Mouse (Mus musculus) megakaryocyte, embryonic 14.5 days (primary cell): ENCODE results near the gene Nf2. TPM values are rescaled to one million over a fixed set of nuclear protein-coding genes. Genes with fewer than 3 reads are reported as not detected.
"Not testable (repeated sequence)": the region's sequence is repeated elsewhere in the genome, so short reads cannot be mapped to it uniquely, and the experiment has no call there.

Source experiments
- H3K27me3 ChIP-seq: replicated peaks from 2 replicates; pipeline ENCODE3; 2012; ENCODE audit warnings: inconsistent platforms
- H3K36me3 ChIP-seq: replicated peaks from 2 replicates; pipeline ENCODE3; 2012; ENCODE audit warnings: low read length, inconsistent platforms, mixed read lengths
- H3K4me1 ChIP-seq: 2 replicates; pipeline ENCODE4 v1.6.1; 2012; ENCODE audit warnings: inconsistent platforms
- H3K4me3 ChIP-seq: replicated peaks from 2 replicates; pipeline ENCODE3; 2012; ENCODE audit warnings: moderate library complexity, mild to moderate bottlenecking, inconsistent platforms
- H3K9me3 ChIP-seq: 2 replicates; pipeline ENCODE4 v1.6.1; 2012; ENCODE audit warnings: inconsistent platforms
- FLI1 ChIP-seq: IDR thresholded peaks from 2 replicates; pipeline ENCODE4 v1.6.1; 2012; ENCODE audit warnings: low read length, inconsistent platforms, mixed read lengths
- GATA1 ChIP-seq: IDR thresholded peaks from 3 replicates; pipeline ENCODE4 v1.6.1; 2012; ENCODE audit warnings: mixed read lengths, low read length, inconsistent platforms, borderline replicate concordance
- polyA plus RNA-seq: library from polyadenylated mRNA; stranded (reverse); fragments of >175 nt; gene quantifications from 2 replicates; pipeline ENCODE4 v1.2.3, GENCODE M21; 2012; ENCODE audit warnings: low replicate concordance; ENCODE audit not compliant: insufficient read depth

Gene Nf2
- polyA plus RNA-seq, 1 experiment = 21.2 TPM

DNA sequence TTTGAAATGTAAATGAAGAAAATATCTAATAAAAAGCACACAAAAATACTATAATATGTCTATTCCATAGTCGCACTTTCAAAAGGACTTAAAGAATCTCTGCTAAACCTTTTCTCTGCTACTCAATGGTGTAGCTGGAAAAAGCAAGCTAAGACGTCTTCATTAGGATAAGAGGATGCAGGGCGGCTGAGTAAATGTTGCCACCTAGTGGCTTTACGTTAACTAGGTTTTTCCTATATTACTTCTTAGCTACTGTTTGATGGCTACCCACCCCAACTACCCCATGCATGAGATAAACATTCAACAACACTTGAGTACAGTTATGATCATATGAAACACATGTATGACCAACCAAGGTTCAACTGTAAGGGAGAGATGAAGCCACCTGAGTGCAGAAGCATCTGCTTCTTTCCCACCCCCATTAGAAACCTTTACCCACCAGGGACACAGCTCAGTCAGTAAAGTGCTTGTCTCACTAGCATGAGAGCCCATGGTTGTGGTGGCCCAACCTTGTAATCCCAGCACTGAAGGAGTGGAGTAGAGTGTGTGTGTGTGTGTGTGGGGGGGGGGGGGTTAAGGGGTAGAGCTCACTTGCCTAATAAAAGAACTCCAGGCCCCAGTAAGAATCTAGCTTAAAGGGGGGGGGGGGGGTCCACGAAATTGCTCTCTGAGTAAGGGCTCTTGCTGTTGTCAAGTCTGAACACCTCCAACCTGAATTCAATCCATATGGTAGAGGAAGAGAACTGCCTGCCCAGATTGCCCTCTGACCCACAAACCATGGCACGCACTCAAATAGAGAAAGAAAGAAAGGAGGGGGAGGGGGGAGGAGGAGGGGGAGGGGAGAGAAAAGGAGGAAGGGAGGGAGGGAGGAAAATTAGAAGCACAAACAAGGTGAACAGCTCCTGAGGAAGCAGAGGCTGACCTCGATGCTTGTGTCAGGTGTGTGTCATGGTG lies 27.6 kb downstream of the Nf2 start:
- Histone ChIP-seq H3K27me3 (no peaks in the 10 kb centered on the region), H3K4me1 (peaks cover 32% of the 10 kb centered on the region), H3K9me3 (no peaks in the 10 kb centered on the region), H3K4me3 (no peak overlapping the region), H3K36me3 (peaks cover 41% of the 10 kb centered on the region)
- TF ChIP-seq FLI1 (no peak), GATA1 (no peak)

DNA sequence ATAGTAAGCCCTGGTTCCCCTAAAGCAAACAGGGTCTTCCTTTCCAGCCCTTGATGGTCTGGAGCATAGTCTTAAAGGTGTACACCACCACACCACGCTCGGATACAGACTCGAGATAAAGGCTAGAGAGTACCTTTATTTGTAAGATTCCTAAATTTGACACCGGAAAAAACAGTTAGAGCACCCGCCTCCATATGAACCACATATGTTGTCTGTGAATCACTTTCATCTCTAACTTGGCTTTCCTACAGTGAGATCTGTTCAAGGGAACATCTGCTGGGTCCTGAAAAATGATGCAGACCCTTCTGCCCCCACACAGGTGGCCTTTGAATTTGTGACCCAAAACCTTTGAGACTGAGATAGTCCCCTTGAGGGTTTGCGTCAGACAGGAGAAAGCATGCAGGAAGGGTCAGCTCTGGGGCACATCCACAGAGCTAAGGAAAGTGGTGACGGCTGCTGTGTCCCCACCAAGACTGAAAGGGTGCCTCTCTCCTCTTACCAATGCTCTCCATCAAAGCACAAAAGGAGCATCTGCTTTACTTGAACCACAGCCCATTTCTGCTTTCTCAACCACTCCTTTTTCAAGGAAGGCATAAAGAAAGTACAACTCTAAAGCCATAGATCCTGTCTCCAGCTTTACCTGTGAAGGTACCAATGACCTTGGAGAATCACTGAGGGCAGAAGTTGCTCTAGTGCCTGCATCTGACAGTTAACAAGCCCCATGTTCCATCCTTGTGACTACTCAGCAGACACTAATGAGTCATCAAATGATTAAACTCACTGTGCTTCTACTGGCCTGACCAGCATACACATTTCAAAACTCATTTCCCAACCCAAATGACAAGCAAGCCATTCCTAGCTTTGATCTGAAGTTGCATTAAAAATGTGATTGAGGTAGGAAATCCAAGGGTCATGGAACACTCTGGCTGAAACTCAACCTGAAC lies 34.6 kb downstream of the Nf2 start:
- no peak overlapping the region for H3K4me3 ChIP-seq
- TF ChIP-seq FLI1 = no peak
- TF ChIP-seq GATA1 = no peak
- H3K4me1 ChIP-seq = peaks cover 9% of the 10 kb centered on the region
- no peaks in the 10 kb centered on the region for H3K9me3 ChIP-seq
- H3K27me3 ChIP-seq = no peaks in the 10 kb centered on the region
- peaks cover 74% of the 10 kb centered on the region for H3K36me3 ChIP-seq

DNA sequence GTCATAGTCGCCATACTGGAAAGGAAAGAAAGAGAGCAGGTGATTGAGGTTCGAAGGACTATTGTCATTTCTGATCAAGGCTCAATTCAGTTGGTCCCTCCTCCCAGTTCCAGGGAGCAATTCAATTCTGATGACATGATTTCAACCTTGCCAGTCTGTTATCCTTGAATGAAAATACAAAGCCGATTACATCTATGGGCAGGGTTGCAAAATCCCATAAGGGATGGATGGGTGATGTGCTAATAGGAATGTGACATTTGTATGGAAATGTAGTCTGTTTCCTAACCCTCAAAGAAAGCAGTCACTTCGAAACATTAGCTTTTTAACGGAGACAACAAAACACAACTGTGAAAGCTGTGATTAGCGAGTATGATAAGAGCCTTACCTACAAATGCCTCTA lies 41.0 kb downstream of the Nf2 start:
- no peaks in the 10 kb centered on the region for H3K27me3 ChIP-seq
- no peak for TF ChIP-seq FLI1
- no peak for TF ChIP-seq GATA1
- peaks cover 5% of the 10 kb centered on the region; the same call in 1 of the 2 replicates for H3K4me1 ChIP-seq
- H3K9me3 ChIP-seq = no peaks in the 10 kb centered on the region
- peaks cover 71% of the 10 kb centered on the region for H3K36me3 ChIP-seq
- no peak overlapping the region for H3K4me3 ChIP-seq

DNA sequence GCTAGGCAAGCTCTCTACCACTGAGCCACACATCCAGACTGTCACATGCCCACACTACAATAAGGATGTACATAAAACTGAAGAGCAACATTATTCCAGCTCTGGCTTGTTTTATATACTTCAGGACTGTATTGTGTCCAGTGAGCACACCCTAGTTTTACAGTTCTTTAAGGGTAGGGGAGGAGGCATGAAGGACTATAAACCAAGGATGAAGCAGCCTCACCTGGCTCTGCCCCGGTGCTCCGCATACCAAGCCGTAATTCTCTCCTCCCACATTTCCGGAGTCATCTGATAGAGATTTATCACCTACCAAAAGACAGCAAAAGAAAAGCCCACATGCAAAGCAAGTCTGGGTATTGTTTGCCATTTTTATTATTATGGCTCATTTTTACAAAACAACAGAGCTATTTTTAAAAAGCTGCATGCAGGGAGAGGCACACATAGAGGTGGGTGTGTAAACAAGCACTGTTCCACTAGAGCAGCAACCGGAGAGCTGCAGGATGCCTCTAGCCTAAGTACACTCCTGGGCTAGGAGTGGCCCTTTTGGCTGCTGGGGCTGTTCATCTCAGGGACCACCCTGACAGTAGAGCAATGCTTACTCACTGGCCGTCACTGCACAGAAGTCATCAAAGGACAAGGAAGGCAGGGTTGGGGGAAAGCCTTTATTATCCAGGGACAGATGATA lies 43.2 kb downstream of the Nf2 start:
- H3K4me3 ChIP-seq = no peak overlapping the region
- TF ChIP-seq GATA1 (no peak), FLI1 (no peak)
- H3K9me3 ChIP-seq = no peaks in the 10 kb centered on the region
- peaks cover 73% of the 10 kb centered on the region for H3K36me3 ChIP-seq
- H3K27me3 ChIP-seq = no peaks in the 10 kb centered on the region
- H3K4me1 ChIP-seq = peaks cover 5% of the 10 kb centered on the region; the same call in 1 of the 2 replicates

DNA sequence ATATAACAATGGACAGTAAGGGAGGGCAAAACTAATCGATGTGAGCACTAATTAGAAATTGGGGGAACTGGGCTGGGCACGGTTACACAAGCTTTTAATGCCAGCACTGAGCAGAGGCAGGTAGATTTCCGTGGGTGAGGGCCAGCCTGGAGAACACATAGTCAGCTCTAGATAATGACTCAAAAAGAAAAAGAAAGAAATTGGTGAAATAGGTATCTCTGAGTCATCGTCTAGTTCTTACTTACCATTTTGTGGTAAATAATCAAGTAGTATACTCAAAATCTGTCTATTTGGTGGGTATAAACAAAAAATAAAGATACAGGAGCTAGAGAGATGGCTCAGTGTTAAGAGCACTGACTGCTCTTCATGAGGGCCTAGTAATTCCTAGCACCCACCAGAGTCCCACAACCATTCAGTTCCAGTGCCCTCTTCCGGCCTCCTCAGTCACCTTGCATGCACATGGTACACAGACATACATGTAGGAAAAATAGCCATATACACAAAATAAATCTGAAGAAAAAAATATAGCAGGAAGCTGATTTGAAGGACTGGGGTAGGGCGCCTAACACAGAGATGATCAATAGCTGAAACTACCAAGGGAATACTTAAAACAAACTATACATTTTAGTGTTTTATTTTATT lies 44.3 kb downstream of the Nf2 start:
- H3K4me3 ChIP-seq = no peak overlapping the region
- peaks cover 79% of the 10 kb centered on the region for H3K36me3 ChIP-seq
- no peaks in the 10 kb centered on the region for H3K9me3 ChIP-seq
- H3K4me1 ChIP-seq = peaks cover 9% of the 10 kb centered on the region
- TF ChIP-seq FLI1 = no peak
- no peak for TF ChIP-seq GATA1
- H3K27me3 ChIP-seq = no peaks in the 10 kb centered on the region

DNA sequence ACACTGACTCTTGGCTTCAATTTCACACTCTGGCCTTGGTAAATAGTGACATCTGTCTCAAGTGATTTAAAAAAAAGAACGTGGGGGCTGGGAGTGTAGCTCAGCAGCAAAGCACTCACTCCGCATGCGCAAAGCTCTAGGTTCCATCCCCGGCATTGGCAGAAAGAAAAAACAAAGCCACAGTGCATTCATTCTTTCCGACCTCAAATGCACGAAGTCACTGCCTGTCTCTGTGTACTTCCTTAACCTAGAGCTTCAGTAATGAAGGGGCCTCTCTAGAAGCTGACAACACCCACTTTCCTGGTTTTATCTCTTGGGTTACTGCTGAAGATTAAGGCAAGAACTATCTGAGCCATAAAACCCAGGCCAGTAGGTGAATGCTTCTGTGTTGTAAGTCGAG lies 45.4 kb downstream of the Nf2 start:
- no peaks in the 10 kb centered on the region for H3K27me3 ChIP-seq
- TF ChIP-seq FLI1 (no peak), GATA1 (no peak)
- peaks cover 9% of the 10 kb centered on the region for H3K4me1 ChIP-seq
- H3K4me3 ChIP-seq = no peak overlapping the region
- peaks cover 87% of the 10 kb centered on the region for H3K36me3 ChIP-seq
- no peaks in the 10 kb centered on the region for H3K9me3 ChIP-seq

DNA sequence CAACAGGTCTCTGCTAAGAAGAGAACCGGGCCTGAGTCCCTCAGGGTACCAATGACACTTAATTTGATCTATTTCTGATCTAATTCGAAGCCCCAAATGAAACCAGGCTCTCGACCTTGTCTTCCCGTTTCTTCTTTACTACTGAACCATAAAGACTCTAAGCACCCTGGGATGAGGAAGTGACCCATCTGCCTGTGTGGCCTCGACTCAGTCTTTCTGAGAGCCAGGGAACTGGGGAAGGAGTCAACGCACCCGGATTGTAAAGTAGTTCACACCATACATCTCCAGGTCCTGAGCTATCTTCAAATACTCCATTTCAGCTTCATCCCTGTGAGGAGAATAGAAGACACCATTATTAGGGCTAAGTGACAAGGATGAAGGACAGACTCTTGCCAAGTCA lies 45.9 kb downstream of the Nf2 start:
- Histone ChIP-seq H3K9me3 (no peaks in the 10 kb centered on the region), H3K36me3 (peaks cover 87% of the 10 kb centered on the region), H3K4me1 (peaks cover 9% of the 10 kb centered on the region), H3K4me3 (no peak overlapping the region), H3K27me3 (no peaks in the 10 kb centered on the region)
- no peak for TF ChIP-seq FLI1
- no peak for TF ChIP-seq GATA1

DNA sequence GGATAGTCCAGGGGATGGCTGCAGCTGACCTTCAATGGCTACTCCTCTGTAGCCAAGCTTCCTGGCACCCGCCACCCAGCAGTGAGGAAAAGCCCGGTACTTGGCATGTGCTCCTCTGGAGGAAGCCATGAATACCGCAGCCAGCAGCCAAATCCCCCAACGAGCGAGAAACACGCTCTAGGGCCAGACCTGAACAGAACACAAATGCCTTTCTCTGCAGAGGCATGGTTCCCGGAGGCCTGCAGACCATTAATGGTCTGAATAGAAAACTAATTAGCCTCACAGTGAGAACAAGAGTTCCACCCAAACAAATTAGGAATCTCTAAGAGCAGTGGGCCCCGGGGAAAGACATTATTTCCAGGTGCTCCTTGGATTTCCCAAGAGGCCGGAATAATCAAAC lies 46.3 kb downstream of the Nf2 start:
- Histone ChIP-seq H3K9me3 (no peaks in the 10 kb centered on the region), H3K36me3 (peaks cover 87% of the 10 kb centered on the region), H3K27me3 (no peaks in the 10 kb centered on the region), H3K4me1 (peaks cover 9% of the 10 kb centered on the region), H3K4me3 (no peak overlapping the region)
- TF ChIP-seq FLI1 (no peak), GATA1 (no peak)

DNA sequence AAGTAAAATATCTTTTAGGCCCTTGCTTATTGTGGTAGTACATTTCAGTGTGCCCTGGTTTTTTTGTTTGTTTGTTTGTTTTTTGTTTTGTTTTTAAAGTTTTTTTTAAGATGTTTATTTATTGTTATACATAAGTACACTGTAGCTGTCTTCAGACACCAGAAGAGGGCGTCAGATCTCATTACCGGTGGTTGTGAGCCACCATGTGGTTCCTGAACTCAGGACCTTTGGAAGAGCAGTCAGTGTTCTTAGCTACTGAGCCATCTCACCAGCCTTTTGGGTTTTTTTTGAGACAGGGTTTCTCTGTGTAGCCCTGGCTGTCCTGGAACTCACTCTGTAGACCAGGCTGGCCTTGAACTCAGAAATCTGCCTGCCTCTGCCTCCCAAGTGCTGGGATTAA lies 46.9 kb downstream of the Nf2 start:
- not testable (repeated sequence) for H3K4me1 ChIP-seq, H3K4me3 ChIP-seq, H3K27me3 ChIP-seq, H3K9me3 ChIP-seq
- peaks cover 89% of the 10 kb centered on the region for H3K36me3 ChIP-seq
